Mouse (Mus musculus) heart, postnatal 0 days (tissue): ENCODE data around the gene Tex29.

ENCODE experiments used
- CTCF ChIP-seq: IDR thresholded peaks from 2 replicates; pipeline ENCODE4 v1.5.1; 2016; ENCODE audit warnings: antibody characterized with exemption, control low read depth, low read depth
- EP300 ChIP-seq: IDR thresholded peaks from 2 replicates; pipeline ENCODE4 v1.6.1; 2016; ENCODE audit warnings: antibody characterized with exemption, low read depth

DNA sequence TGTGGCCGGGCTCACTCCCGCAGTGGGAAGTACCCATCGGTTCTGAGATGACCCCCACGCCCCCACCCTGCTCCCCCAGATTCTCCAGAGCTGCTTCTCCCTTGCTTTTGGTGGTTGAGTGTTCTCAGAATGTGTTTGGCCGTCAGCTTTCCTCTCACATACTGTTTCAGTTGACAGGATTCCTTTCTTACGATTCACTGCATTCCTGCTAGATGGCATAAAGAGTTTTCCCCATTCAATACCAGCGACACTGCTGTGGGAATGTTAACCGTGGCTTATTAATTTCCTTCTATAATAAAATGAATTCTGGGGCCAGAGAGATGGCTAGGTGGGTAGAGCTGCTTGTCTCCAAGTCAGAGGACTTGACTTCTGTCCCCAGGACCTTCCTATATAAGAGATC is 38.7 kb upstream of the Tex29 start:
- TF ChIP-seq CTCF (no peak), EP300 (no peak)
